Mouse (Mus musculus): ENCODE data around the gene Slc5a4b.

Slc5a4b gene

DNA sequence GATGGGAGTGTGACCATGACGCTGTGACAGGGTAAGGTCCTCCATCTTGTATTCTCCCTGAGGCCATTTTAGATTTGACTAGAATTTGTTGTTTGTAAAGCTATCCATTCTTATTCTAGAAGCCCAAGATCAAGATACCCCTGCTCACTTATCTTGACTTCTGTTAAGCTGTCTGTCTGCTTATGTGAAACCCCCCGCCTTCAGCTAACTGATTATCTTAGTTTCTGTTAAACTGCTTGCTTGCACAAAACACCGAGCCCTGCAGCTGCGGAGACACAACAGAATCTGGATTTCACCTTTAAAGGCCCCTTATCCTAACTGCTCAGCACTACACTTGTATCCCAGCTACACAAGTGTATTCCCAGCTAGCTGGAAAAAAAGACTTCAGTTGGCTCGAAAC, 73.8 kb downstream of the Slc5a4b start:
- DNase-seq (ENCODE audit: low spot score in 2 of 2), result no peak

DNA sequence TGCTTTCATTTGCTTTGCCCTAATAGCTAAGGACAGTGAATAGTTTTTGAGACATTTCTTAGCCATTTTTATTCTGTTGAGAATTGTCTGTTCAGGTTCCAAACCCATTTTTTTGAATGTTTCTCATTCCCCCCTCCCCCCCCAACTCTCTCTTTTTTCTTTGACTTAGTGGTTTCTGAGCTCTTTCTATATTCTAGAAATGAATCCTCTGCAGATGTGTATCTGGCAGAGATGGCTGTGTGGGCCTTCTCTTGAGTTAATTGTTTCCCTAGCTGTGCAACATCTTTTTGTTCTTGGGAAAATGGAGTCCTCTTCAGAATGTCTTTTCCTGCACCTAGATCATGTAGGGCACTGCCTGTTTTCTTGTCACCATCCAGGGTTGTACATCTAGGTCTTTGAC, 75.5 kb downstream of the Slc5a4b start:
- no peak for DNase-seq (ENCODE audit: low spot score in 2 of 2)

DNA sequence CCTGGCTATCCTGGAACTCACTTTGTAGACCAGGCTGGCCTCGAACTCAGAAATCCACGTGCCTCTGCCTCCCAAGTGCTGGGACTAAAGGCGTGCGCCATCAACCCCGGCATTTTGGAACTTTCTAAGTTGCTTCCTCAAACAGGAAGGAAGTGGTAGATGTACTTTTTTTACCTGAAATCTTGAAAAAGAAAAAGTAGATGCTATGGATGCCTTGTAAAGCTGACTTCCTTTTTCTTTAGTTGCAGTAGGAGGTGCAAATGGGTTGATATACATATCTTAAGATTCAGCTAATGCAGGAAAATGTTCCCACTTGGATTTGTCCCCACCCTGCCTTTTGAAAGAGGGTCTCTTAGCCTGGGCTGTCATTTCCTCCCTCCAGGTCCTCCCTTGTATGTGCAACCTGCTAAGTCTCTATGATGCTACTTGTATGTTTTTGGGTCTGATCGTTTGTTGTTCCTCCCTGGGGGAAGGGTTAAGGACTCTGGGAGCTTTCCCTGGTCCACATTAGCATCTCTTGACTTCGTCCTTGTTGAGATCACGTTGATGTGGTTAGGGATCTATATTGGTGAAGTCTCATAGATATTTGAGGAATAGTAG, 76.7 kb downstream of the Slc5a4b start:
- DNase-seq (ENCODE audit: low spot score in 2 of 2), result no peak

GRCm38 (mm10) chr10:76033119-76033455, 77.7 kb downstream of the Slc5a4b start:
- DNase-seq (ENCODE audit: low spot score in 2 of 2), result no peak

DNA sequence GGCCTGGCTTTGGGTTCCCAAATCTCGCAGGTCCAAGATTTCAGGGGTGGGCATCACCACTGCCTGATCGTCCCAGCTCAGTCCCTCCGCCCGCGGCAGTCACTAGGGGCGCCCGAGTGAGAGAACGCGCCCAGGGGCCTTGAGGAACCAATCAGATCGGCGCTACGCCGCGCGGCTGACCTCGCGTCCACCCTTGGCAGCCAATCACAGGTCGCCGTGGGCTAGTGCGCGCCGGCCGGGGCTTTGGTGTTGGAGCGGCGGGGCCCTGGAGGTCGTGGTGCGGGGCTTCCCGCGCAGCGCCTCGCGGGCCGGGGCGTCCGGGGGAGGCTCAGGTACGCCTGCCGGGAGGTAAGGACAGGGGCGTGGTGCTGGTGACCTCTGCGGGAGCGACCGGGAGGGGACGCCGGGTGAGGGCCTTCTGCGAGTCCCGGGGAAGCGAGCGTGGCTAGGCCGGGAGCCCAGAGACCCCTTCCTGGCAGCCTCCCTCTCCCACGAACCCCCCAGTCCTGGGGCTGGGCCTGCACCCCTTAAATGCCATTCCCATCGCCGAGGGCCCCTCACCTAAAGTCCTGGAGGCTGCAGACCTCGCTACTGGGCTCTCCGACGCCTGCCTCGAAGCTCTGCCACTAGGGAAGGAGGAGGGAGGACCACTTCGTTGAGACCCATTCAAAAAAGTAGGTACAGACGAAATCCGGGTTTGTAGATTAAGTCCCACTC, 78.2 kb downstream of the Slc5a4b start, which contains the start of gene Zfp280b:
Zfp280b (plus strand) TSS at position 249 of the 717 bp plus-strand sequence.
- peak; percentile 96 to 98 for DNase-seq (ENCODE audit: low spot score in 2 of 2)

- peak; percentile 39 to 47 for DNase-seq (ENCODE audit: low spot score in 2 of 2)
These were observed 79.0 kb downstream of the Slc5a4b start for GRCm38 (mm10) chr10:76031511-76032401.

DNA sequence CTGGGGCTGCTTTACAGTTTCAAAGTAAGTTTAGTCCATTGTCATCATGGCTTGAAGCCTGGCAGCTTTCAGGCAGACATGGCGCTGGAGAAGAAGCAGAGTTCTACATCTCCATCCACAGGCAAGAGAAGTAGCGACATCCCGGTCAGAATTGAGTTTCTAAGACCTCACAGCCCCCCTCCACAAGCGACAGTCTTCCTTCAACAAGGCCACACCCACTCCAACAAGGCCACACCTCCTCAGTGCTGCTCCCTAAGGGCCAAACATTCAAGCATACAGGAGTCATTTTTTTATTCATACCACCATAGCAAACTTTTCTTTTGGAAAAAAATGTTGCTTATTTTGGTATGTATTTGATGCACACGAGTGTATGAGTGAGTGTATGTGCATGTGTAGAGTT, 80.3 kb downstream of the Slc5a4b start:
- no peak for DNase-seq (ENCODE audit: low spot score in 2 of 2)

GRCm38 (mm10) chr10:76029276-76029675, 81.5 kb downstream of the Slc5a4b start:
- no peak for DNase-seq (ENCODE audit: low spot score in 2 of 2)

DNA sequence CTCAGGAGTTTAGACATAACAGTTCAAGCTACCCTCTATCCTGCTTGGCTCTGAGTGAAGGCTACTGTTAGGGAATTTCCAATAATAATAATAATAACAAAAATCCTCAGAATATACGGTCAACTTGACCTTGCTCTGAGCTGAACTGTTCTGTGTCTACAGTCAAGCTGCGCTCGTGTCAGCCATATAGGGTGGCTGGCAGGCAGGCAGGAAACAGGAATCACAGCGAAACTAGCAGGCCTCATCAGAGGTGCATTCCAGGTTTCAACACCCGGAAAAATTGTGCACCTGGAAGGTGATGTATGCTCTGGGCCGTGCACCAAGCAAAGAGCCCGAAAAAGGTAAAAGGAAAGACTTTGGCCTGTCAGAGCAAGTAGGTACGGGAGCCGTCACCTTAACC, 82.4 kb downstream of the Slc5a4b start:
- DNase-seq (ENCODE audit: low spot score in 2 of 2), result no peak

GRCm38 (mm10) chr10:76028016-76028366, 82.8 kb downstream of the Slc5a4b start:
- DNase-seq (ENCODE audit: low spot score in 2 of 2), result no peak

DNA sequence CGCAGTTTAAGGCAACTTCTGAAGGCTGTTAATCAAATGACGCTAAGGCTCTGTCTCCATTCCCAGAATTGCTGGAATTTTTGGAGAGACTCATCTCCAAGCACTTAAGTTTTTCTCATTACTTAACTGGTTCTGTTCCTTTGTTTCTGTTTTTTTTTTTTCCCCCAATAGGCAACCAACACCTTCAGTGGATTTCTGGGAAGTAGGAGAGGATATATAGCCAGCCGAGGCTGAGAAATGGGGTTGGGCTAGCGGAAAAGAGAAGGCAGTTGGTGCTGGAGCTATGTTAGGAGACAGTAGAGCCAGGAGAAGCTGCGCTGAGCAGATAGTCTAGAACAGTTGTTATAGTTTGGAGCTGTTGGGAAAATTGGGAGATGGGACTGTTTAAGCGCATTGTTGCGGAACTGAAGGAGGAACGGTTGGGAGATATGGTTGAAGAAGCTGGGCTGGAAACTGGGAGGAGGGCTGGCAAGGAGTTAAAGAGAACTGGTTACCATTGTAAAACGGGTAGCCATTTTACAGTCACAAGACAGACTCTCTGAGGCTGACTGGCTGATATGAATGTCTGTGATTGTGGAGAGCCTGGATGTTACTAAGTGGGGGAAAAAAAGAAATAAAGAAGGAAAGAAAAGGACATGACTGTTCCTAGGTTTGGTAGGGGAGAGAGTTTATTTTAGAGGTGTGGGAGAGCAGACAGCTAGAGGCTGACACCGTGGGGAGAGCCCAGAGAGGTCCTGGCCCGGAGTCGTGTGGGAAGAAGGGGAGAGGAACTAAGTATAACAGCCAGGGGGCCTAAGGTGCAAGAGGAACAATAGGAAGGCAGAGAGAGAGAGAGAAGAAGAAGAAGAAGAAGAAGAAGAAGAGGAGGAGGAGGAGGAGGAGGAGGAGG, 83.4 kb downstream of the Slc5a4b start:
- no peak for DNase-seq (ENCODE audit: low spot score in 2 of 2)

GRCm38 (mm10) chr10:76025470-76026190, 85.1 kb downstream of the Slc5a4b start:
- no peak for DNase-seq (ENCODE audit: low spot score in 2 of 2)

DNA sequence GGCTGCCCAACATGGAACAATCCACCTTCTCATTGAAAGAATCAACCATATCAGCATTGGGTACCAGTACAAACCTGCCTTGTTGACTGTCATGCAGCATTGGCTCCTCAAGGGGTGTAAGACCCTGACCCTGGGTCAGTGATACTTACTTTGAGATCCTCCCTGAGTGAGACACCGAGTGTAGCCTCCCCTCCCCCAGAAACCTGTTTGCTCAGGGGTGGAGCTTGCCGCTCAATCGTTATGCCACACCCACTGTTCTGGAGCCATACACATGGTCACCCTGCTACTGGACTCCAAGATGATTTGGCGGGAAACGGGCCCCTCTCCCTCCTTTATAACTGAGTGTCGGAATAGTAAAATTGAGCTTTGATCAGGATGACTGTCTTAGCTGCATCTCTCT, 86.8 kb downstream of the Slc5a4b start:
- no peak for DNase-seq (ENCODE audit: low spot score in 2 of 2)

DNA sequence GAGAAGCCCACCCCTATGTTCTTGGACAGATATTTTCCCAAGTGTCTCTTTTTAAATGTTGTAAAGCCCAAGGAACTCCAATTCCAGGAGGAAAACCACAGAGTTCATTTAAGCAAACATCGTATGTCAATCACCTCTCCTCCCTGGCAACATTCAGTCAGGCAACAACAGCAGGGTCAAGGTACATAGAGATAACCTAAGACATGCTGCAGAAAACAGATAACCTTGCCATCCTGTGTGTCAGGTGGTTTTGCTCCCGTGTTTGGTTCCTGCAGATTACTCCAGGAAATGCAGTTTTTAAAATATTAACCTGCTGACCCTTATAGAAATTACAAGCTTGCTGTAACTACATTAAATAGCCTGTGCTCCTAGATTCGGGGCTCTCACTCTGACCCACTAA, 89.0 kb downstream of the Slc5a4b start:
- DNase-seq (ENCODE audit: low spot score in 2 of 2), result no peak

GRCm38 (mm10) chr10:76016886-76017285, 93.9 kb downstream of the Slc5a4b start:
- DNase-seq (ENCODE audit: low spot score in 2 of 2), result no peak

- DNase-seq (ENCODE audit: low spot score in 2 of 2), result no peak
These were observed 97.8 kb downstream of the Slc5a4b start for GRCm38 (mm10) chr10:76012922-76013321.

DNA sequence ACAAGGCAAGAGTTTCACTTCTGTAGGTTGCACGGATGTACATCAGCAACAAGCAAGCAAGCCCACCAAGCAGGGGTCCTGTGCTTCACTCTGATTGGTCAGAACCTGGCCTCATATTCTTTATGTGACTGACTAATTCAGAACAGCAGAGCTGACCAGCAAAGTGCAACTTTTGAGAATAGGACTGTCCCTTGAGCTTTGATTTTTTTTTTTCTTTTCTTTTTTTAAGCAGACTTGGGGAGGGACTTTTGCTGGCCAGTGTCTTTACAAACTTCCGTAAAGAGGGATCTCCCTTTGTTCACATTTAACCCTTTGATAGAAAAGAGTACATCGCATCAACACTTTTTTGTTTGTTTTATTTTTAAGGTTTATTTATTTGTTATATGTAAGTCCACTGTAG, 100.9 kb downstream of the Slc5a4b start:
- DNase-seq (ENCODE audit: low spot score in 2 of 2), result no peak

Measured in right cerebral cortex, postnatal 10 days (tissue).